Mouse (Mus musculus) limb, embryonic 12.5 days (tissue): ENCODE measurements around the gene Ugt1a2. TPM values are rescaled to one million over a fixed set of nuclear protein-coding genes. Genes with fewer than 3 reads are reported as not detected.

Source experiments
- ATAC-seq: fragments of 200-750 bp; cut with Nextera tagmentation; 2 replicates; pipeline ENCODE4 v1.8.0; 2017; ENCODE audit warnings: low read depth, moderate TSS enrichment; ENCODE audit not compliant: insufficient number of reproducible peaks, insufficient read depth, low FRiP score, low TSS enrichment
- H3K27ac ChIP-seq: fragments of 300-500 bp; sonication (generic); 2 replicates; pipeline ENCODE4 v1.5.1; 2016; ENCODE audit warnings: mild to moderate bottlenecking, moderate library complexity
- H3K27me3 ChIP-seq: fragments of 300-500 bp; sonication (generic); 2 replicates; pipeline ENCODE4 v1.6.1; 2016; ENCODE audit warnings: mild to moderate bottlenecking, moderate library complexity
- H3K36me3 ChIP-seq: fragments of 300-500 bp; sonication (generic); 2 replicates; pipeline ENCODE4 v1.6.1; 2016; ENCODE audit warnings: mild to moderate bottlenecking, moderate library complexity
- H3K4me1 ChIP-seq: fragments of 300-500 bp; sonication (generic); replicated peaks from 2 replicates; pipeline ENCODE4 v1.6.1; 2016
- H3K4me2 ChIP-seq: fragments of 300-500 bp; sonication (generic); 2 replicates; pipeline ENCODE4 v1.6.1; 2016; ENCODE audit warnings: mild to moderate bottlenecking, moderate library complexity
- H3K4me3 ChIP-seq: fragments of 300-500 bp; sonication (generic); replicated peaks from 2 replicates; pipeline ENCODE4 v1.5.1; 2016; ENCODE audit warnings: mild to moderate bottlenecking
- H3K9ac ChIP-seq: fragments of 300-500 bp; sonication (generic); replicated peaks from 2 replicates; pipeline ENCODE4 v1.6.1; 2016; ENCODE audit warnings: mild to moderate bottlenecking, moderate library complexity
- H3K9me3 ChIP-seq: fragments of 300-500 bp; sonication (generic); 2 replicates; pipeline ENCODE4 v1.6.1; 2016; ENCODE audit warnings: mild to moderate bottlenecking, moderate library complexity
- whole genome bisulfite sequencing: fragments of 180-500 bp; shearing (Covaris S2); methylation state at CpG from one replicate; pipeline ENCODE4 v1.1.7; 2016; 5-methylcytosine and 5-hydroxymethylcytosine counted together
- polyA plus RNA-seq: library from polyadenylated mRNA; unstranded; fragments of >200 nt; fragmentation: Nextera tagmentation; extraction: Ambion mirVana; gene quantifications from 2 replicates; pipeline ENCODE4 v1.2.1, GENCODE M21; 2016

Gene Ugt1a2
- polyA plus RNA-seq, 1 experiment from 2014 or later, result not detected

GRCm38 (mm10) chr1:88227482-88227881 lies 27.1 kb downstream of the Ugt1a2 start:
- H3K27me3 ChIP-seq, result no peaks in the 10 kb centered on the region
- H3K4me1 ChIP-seq, result no peaks in the 10 kb centered on the region
- H3K9me3 ChIP-seq, result peaks cover 73% of the 10 kb centered on the region
- H3K4me3 ChIP-seq, result no peak overlapping the region
- H3K27ac ChIP-seq, result no peak overlapping the region
- no peak overlapping the region for H3K4me2 ChIP-seq
- H3K36me3 ChIP-seq, result no peaks in the 10 kb centered on the region
- 61% methylated on average over 2 of the region's 2 CpGs for WGBS
- no peak overlapping the region for H3K9ac ChIP-seq
- ATAC-seq, result no peak

- 69% methylated on average over 7 of the region's 7 CpGs for WGBS
- no peak overlapping the region for H3K9ac ChIP-seq
- H3K27me3 ChIP-seq, result no peaks in the 10 kb centered on the region
- H3K4me2 ChIP-seq, result no peak overlapping the region
- H3K4me1 ChIP-seq, result no peaks in the 10 kb centered on the region
- no peak for ATAC-seq
- no peak overlapping the region for H3K4me3 ChIP-seq
- no peaks in the 10 kb centered on the region for H3K36me3 ChIP-seq
- peaks cover 79% of the 10 kb centered on the region for H3K9me3 ChIP-seq
- no peak overlapping the region for H3K27ac ChIP-seq
Observed at GRCm38 (mm10) chr1:88228121-88228520, 27.7 kb downstream of the Ugt1a2 start.

- no peaks in the 10 kb centered on the region for H3K27me3 ChIP-seq
- no peak overlapping the region for H3K27ac ChIP-seq
- H3K4me3 ChIP-seq, result no peak overlapping the region
- H3K4me2 ChIP-seq, result no peak overlapping the region
- no peak overlapping the region for H3K9ac ChIP-seq
- 83% methylated on average over 3 of the region's 3 CpGs for WGBS
- no peaks in the 10 kb centered on the region for H3K4me1 ChIP-seq
- H3K36me3 ChIP-seq, result no peaks in the 10 kb centered on the region
- H3K9me3 ChIP-seq, result peaks cover 94% of the 10 kb centered on the region
- ATAC-seq, result no peak
Observed at GRCm38 (mm10) chr1:88229566-88229965, 29.2 kb downstream of the Ugt1a2 start.

- Histone ChIP-seq H3K4me3 (no peak overlapping the region), H3K27ac (no peak overlapping the region), H3K4me2 (no peak overlapping the region), H3K9me3 (peaks cover 98% of the 10 kb centered on the region), H3K4me1 (no peaks in the 10 kb centered on the region), H3K9ac (no peak overlapping the region), H3K27me3 (no peaks in the 10 kb centered on the region), H3K36me3 (no peaks in the 10 kb centered on the region)
- 85% methylated on average over 5 of the region's 5 CpGs for WGBS
- no peak for ATAC-seq
Observed at GRCm38 (mm10) chr1:88229986-88230385, 29.6 kb downstream of the Ugt1a2 start.

GRCm38 (mm10) chr1:88230421-88230820 lies 30.0 kb downstream of the Ugt1a2 start:
- Histone ChIP-seq H3K4me1 (no peaks in the 10 kb centered on the region), H3K27me3 (no peaks in the 10 kb centered on the region), H3K4me3 (no peak overlapping the region), H3K4me2 (no peak overlapping the region), H3K36me3 (no peaks in the 10 kb centered on the region), H3K9ac (no peak overlapping the region), H3K9me3 (peaks cover 100% of the 10 kb centered on the region), H3K27ac (no peak overlapping the region)
- WGBS, result 72% methylated on average over 7 of the region's 7 CpGs
- no peak for ATAC-seq

- ATAC-seq, result no peak
- Histone ChIP-seq H3K9ac (no peak overlapping the region), H3K27ac (no peak overlapping the region), H3K4me1 (no peaks in the 10 kb centered on the region), H3K4me3 (no peak overlapping the region), H3K4me2 (no peak overlapping the region), H3K36me3 (no peaks in the 10 kb centered on the region), H3K9me3 (peaks cover 100% of the 10 kb centered on the region), H3K27me3 (no peaks in the 10 kb centered on the region)
- 78% methylated on average over 6 of the region's 6 CpGs for WGBS
Observed at GRCm38 (mm10) chr1:88230981-88231802, 30.8 kb downstream of the Ugt1a2 start.

GRCm38 (mm10) chr1:88231803-88232499 lies 31.6 kb downstream of the Ugt1a2 start:
- Histone ChIP-seq H3K4me2 (no peak overlapping the region), H3K36me3 (no peaks in the 10 kb centered on the region), H3K9ac (no peak overlapping the region), H3K4me1 (no peaks in the 10 kb centered on the region), H3K27me3 (no peaks in the 10 kb centered on the region), H3K4me3 (no peak overlapping the region), H3K27ac (no peak overlapping the region), H3K9me3 (peaks cover 97% of the 10 kb centered on the region)
- no peak for ATAC-seq
- WGBS, result 69% methylated on average over 7 of the region's 7 CpGs

GRCm38 (mm10) chr1:88232664-88233380 lies 32.4 kb downstream of the Ugt1a2 start:
- Histone ChIP-seq H3K4me2 (no peak overlapping the region), H3K9ac (no peak overlapping the region), H3K27me3 (no peaks in the 10 kb centered on the region), H3K9me3 (peaks cover 97% of the 10 kb centered on the region), H3K27ac (no peak overlapping the region), H3K36me3 (no peaks in the 10 kb centered on the region), H3K4me3 (no peak overlapping the region), H3K4me1 (no peaks in the 10 kb centered on the region)
- no peak for ATAC-seq
- 55% methylated on average over 3 of the region's 3 CpGs for WGBS

- H3K27ac ChIP-seq, result no peak overlapping the region
- no peaks in the 10 kb centered on the region for H3K4me1 ChIP-seq
- no peaks in the 10 kb centered on the region for H3K27me3 ChIP-seq
- no peak overlapping the region for H3K4me3 ChIP-seq
- H3K36me3 ChIP-seq, result no peaks in the 10 kb centered on the region
- H3K9ac ChIP-seq, result no peak overlapping the region
- WGBS, result 68% methylated on average over 14 of the region's 14 CpGs
- H3K4me2 ChIP-seq, result no peak overlapping the region
- peaks cover 97% of the 10 kb centered on the region for H3K9me3 ChIP-seq
- no peak for ATAC-seq
Observed at GRCm38 (mm10) chr1:88233421-88234247, 33.2 kb downstream of the Ugt1a2 start.

- WGBS, result 63% methylated on average over 4 of the region's 4 CpGs
- Histone ChIP-seq H3K27me3 (no peaks in the 10 kb centered on the region), H3K4me1 (no peaks in the 10 kb centered on the region)
Observed at GRCm38 (mm10) chr1:88234248-88234610, 33.8 kb downstream of the Ugt1a2 start.

More at GRCm38 (mm10) chr1:88234248-88234610, 33.8 kb downstream of the Ugt1a2 start:
- no peak overlapping the region for H3K9ac ChIP-seq
- no peak overlapping the region for H3K4me3 ChIP-seq
- peaks cover 97% of the 10 kb centered on the region for H3K9me3 ChIP-seq
- H3K27ac ChIP-seq, result no peak overlapping the region
- H3K36me3 ChIP-seq, result no peaks in the 10 kb centered on the region
- H3K4me2 ChIP-seq, result no peak overlapping the region
- ATAC-seq, result no peak
